In genomic region chr9:13633371-13633770, GRCm38 (mm10) we compare ENCODE assay signal across 10 mouse cellular contexts.
DNase-seq lines count a peak whose midpoint lies in the region; ATAC-seq and TF ChIP-seq lines count a peak whose summit lies in the region.
"Had no signal": no experiment of that assay in that cellular context is flagged by ENCODE, and none has a peak within 500 bp of the region (broad histone marks: within the 10 kb centered on the region; RNA-seq: fewer than 3 reads in every experiment).

No protein-coding gene starts in this region.

- no peak overlapping the region for H3K4me2 ChIP-seq in lung, embryonic 16.5 days (ENCODE audit: low read depth, low read length)

- TF ChIP-seq POLR2A in thymus, adult 2 months (IDR thresholded peaks at IDR 0.05; ENCODE audit: control insufficient read depth, extremely low read depth, insufficient read depth, low read length, poor library complexity): no peak

- DNase-seq in adipocyte (ENCODE audit: low spot score): peak; percentile 28
- peak; percentile 20 for DNase-seq in gastrocnemius, postnatal 10 days
- peak; percentile 28 for DNase-seq in heart, postnatal 25 days (ENCODE audit: low spot score)
- DNase-seq in spleen, adult 18-20 months: no peak
- DNase-seq in thymus, adult 2 months: no peak
- DNase-seq in right cerebral cortex, postnatal 25 days: no peak
- no peak for DNase-seq in thymus, postnatal 4 days
- DNase-seq: layer of hippocampus, postnatal 36 days had no signal

- 25% methylated on average over 1 of the region's 1 CpGs for WGBS in lung, embryonic 16.5 days
- 88% methylated on average over 1 of the region's 1 CpGs for WGBS in thymus, adult 2 months

- intact Hi-C loops in heart, postnatal 25 days (cut with DNase I): no loop called here

- H3K4me3 ChIP-seq in lung, embryonic 16.5 days (ENCODE audit: low read length): no peak overlapping the region
- H3K4me3 ChIP-seq in thymus, adult 2 months (ENCODE audit: control insufficient read depth, insufficient read depth, low read length): no peak overlapping the region

- ATAC-seq in lung, embryonic 16.5 days (ENCODE audit: low read depth): peak; percentile 88

- no peak overlapping the region for H3K9ac ChIP-seq in lung, embryonic 16.5 days (ENCODE audit: low read length)

- no peaks in the 10 kb centered on the region for H3K36me3 ChIP-seq in lung, embryonic 16.5 days (ENCODE audit: control insufficient read depth, insufficient read depth, low read length)
- H3K36me3 ChIP-seq in thymus, adult 2 months (ENCODE audit: control insufficient read depth, insufficient read depth, low read length): no peaks in the 10 kb centered on the region
- H3K36me3 ChIP-seq: G1E had no signal

- H3K27ac ChIP-seq in lung, embryonic 16.5 days (ENCODE audit: low read length): peak overlapping the region; percentile 74
- H3K27ac ChIP-seq in thymus, adult 2 months (ENCODE audit: control insufficient read depth, insufficient read depth, low read length): no peak overlapping the region

- peaks cover 11% of the 10 kb centered on the region for H3K4me1 ChIP-seq in lung, embryonic 16.5 days (replicated peaks; ENCODE audit: control insufficient read depth, insufficient read depth, low read length)
- no peaks in the 10 kb centered on the region for H3K4me1 ChIP-seq in thymus, adult 2 months (replicated peaks; ENCODE audit: control insufficient read depth, insufficient read depth, low read length)

- no peaks in the 10 kb centered on the region for H3K9me3 ChIP-seq in lung, embryonic 16.5 days (ENCODE audit: control insufficient read depth, low read length)
- H3K9me3 ChIP-seq: G1E had no signal

- TF ChIP-seq CTCF in thymus, adult 2 months (IDR thresholded peaks at IDR 0.05; ENCODE audit: borderline replicate concordance, control insufficient read depth, extremely low read depth, insufficient read depth, low read length, poor library complexity): no peak

- no peaks in the 10 kb centered on the region for H3K27me3 ChIP-seq in lung, embryonic 16.5 days (ENCODE audit: control insufficient read depth, insufficient read depth, low read depth, low read length)
- no peaks in the 10 kb centered on the region for H3K27me3 ChIP-seq in thymus, adult 2 months (ENCODE audit: control insufficient read depth, insufficient read depth, low read length)

Comparison
In these comparisons a context has a peak if more than half of its experiments do, and no peak if none do; other contexts are left out.
1. DNase-seq: peak in adipocyte (single experiment), gastrocnemius, postnatal 10 days (single experiment) and heart, postnatal 25 days (single experiment); none in spleen, adult 18-20 months (0 of 2), thymus, adult 2 months (single experiment), right cerebral cortex, postnatal 25 days (single experiment) and thymus, postnatal 4 days (single experiment).